Mouse (Mus musculus) adrenal gland (tissue): Measurements from ENCODE around the gene Edn3.

ENCODE experiments used
- intact Hi-C: fragments of 180-260 bp; cut with DNase I; formaldehyde crosslinking; loops from one replicate; pipeline ENCODE4 v1.15.1; 2025

The Edn3 gene

GRCm38 (mm10) chr2:174793181-174793580 lies 32.8 kb downstream of the Edn3 start:
- intact Hi-C loops, result no loop called here

GRCm38 (mm10) chr2:174796998-174797397 lies 36.6 kb downstream of the Edn3 start:
- intact Hi-C loops, result no loop called here

GRCm38 (mm10) chr2:174797495-174798068 lies 37.2 kb downstream of the Edn3 start:
- intact Hi-C loops, result no loop called here

GRCm38 (mm10) chr2:174802453-174802852 lies 42.0 kb downstream of the Edn3 start:
- intact Hi-C loops, result no loop called here

- intact Hi-C loops, result no loop called here
Measured at GRCm38 (mm10) chr2:174803661-174804060, 43.2 kb downstream of the Edn3 start.

- intact Hi-C loops, result no loop called here
Measured at GRCm38 (mm10) chr2:174807900-174808299, 47.5 kb downstream of the Edn3 start.

- intact Hi-C loops, result no loop called here
Measured at GRCm38 (mm10) chr2:174809296-174809695, 48.9 kb downstream of the Edn3 start.

- intact Hi-C loops, result no loop called here
Measured at GRCm38 (mm10) chr2:174813306-174813705, 52.9 kb downstream of the Edn3 start.

GRCm38 (mm10) chr2:174816163-174816562 lies 55.7 kb downstream of the Edn3 start:
- intact Hi-C loops, result no loop called here

GRCm38 (mm10) chr2:174820286-174820685 lies 59.9 kb downstream of the Edn3 start:
- intact Hi-C loops, result no loop called here

GRCm38 (mm10) chr2:174827829-174828228 lies 67.4 kb downstream of the Edn3 start:
- intact Hi-C loops, result no loop called here

GRCm38 (mm10) chr2:174833608-174834007 lies 73.2 kb downstream of the Edn3 start:
- intact Hi-C loops, result no loop called here
